Mouse (Mus musculus) B cell, adult 2 months (primary cell): ENCODE results near the gene Polm.
A peak's percentile ranks its signal among the peaks of the same experiment; 100 is the strongest.

Source experiments
- DNase-seq, 2 experiments: peaks; one replicate each; pipeline ENCODE4 v3.0.0; 2022

The Polm gene

GRCm38 (mm10) chr11:5837251-5838246, at the start of gene Polm:
Gene Polm (minus strand): TSS chr11:5838016.
- peak; percentile 92 to 93 for DNase-seq

GRCm38 (mm10) chr11:5887250-5887649, 49.4 kb upstream of the Polm start:
- no peak for DNase-seq

- DNase-seq, result peak; percentile 69 to 73
These were observed 48.4 kb upstream of the Polm start for GRCm38 (mm10) chr11:5886187-5886586.

GRCm38 (mm10) chr11:5882518-5882917, 44.7 kb upstream of the Polm start:
- DNase-seq, result no peak

- DNase-seq, result peak; percentile 71 to 72
These were observed 42.1 kb upstream of the Polm start for GRCm38 (mm10) chr11:5879905-5880304.

- DNase-seq, result no peak
These were observed 40.8 kb upstream of the Polm start for GRCm38 (mm10) chr11:5878661-5879060.

- DNase-seq, result peak; percentile 92 to 95
These were observed 40.2 kb upstream of the Polm start, which contains the start of gene Pold2 for GRCm38 (mm10) chr11:5877921-5878526. Gene Pold2 (minus strand): TSS chr11:5878292.

GRCm38 (mm10) chr11:5877421-5877820, 39.6 kb upstream of the Polm start:
- no peak for DNase-seq

GRCm38 (mm10) chr11:5873192-5873591, 35.4 kb upstream of the Polm start:
- DNase-seq, result no peak

GRCm38 (mm10) chr11:5872707-5873106, 34.9 kb upstream of the Polm start:
- no peak for DNase-seq

- no peak for DNase-seq
These were observed 32.3 kb upstream of the Polm start for GRCm38 (mm10) chr11:5870069-5870468.

GRCm38 (mm10) chr11:5869331-5869730, 31.5 kb upstream of the Polm start:
- no peak for DNase-seq

GRCm38 (mm10) chr11:5868324-5868723, 30.5 kb upstream of the Polm start:
- no peak for DNase-seq

- DNase-seq, result no peak
These were observed 29.4 kb upstream of the Polm start for GRCm38 (mm10) chr11:5867196-5867595.

GRCm38 (mm10) chr11:5862394-5863105, 24.7 kb upstream of the Polm start:
- no peak for DNase-seq

GRCm38 (mm10) chr11:5861678-5862393, 24.0 kb upstream of the Polm start, which contains the start of gene Aebp1:
Gene Aebp1 (plus strand): TSS chr11:5861947.
- DNase-seq, result peak; percentile 17

GRCm38 (mm10) chr11:5860639-5861038, 22.8 kb upstream of the Polm start:
- DNase-seq, result no peak

GRCm38 (mm10) chr11:5859883-5860550, 22.2 kb upstream of the Polm start:
- DNase-seq, result no peak

GRCm38 (mm10) chr11:5858723-5859122, 20.9 kb upstream of the Polm start:
- DNase-seq, result peak; percentile 38 to 47

- no peak for DNase-seq
These were observed 18.8 kb upstream of the Polm start for GRCm38 (mm10) chr11:5856479-5857130.

- no peak for DNase-seq
These were observed 18.1 kb upstream of the Polm start for GRCm38 (mm10) chr11:5855902-5856301.
